Mouse (Mus musculus) embryonic facial prominence, embryonic 11.5 days (tissue): ENCODE measurements around the gene Mmadhc. TPM values are rescaled to one million over a fixed set of nuclear protein-coding genes. Genes with fewer than 3 reads are reported as not detected.

Source experiments
- ATAC-seq: fragments of 200-750 bp; cut with Nextera tagmentation; replicated peaks from 2 replicates; pipeline ENCODE4 v1.8.0; 2017; ENCODE audit warnings: low read depth; ENCODE audit not compliant: insufficient number of reproducible peaks, low FRiP score, low TSS enrichment
- DNase-seq: peaks from one replicate; pipeline ENCODE4 v3.0.0-alpha.2; 2015; ENCODE audit warnings: low spot score
- H3K27ac ChIP-seq: fragments of 300-500 bp; sonication (generic); replicated peaks from 2 replicates; pipeline ENCODE4 v1.5.1; 2014; ENCODE audit warnings: mild to moderate bottlenecking, low read depth, low read length, control low read depth
- H3K27me3 ChIP-seq: fragments of 300-500 bp; sonication (generic); 2 replicates; pipeline ENCODE4 v1.6.1; 2014; ENCODE audit warnings: mild to moderate bottlenecking, low read length, moderate library complexity, mixed read lengths; ENCODE audit not compliant: control insufficient read depth, insufficient read depth
- H3K36me3 ChIP-seq: fragments of 300-500 bp; sonication (generic); replicated peaks from 2 replicates; pipeline ENCODE4 v1.6.1; 2014; ENCODE audit warnings: low read depth, mild to moderate bottlenecking, low read length, moderate library complexity, mixed read lengths; ENCODE audit not compliant: control insufficient read depth, insufficient read depth
- H3K4me1 ChIP-seq: fragments of 300-500 bp; sonication (generic); 2 replicates; pipeline ENCODE4 v1.6.1; 2014; ENCODE audit warnings: low read length, mixed read lengths; ENCODE audit not compliant: control insufficient read depth, insufficient read depth
- H3K4me2 ChIP-seq: fragments of 300-500 bp; sonication (generic); 2 replicates; pipeline ENCODE4 v1.6.1; 2014; ENCODE audit warnings: low read depth, mild to moderate bottlenecking, control low read depth, low read length, moderate library complexity
- H3K4me3 ChIP-seq: fragments of 300-500 bp; sonication (generic); 2 replicates; pipeline ENCODE4 v1.5.1; 2014; ENCODE audit warnings: low read depth, low read length, control low read depth
- H3K9ac ChIP-seq: fragments of 300-500 bp; sonication (generic); replicated peaks from 2 replicates; pipeline ENCODE4 v1.6.1; 2014; ENCODE audit warnings: mild to moderate bottlenecking, control low read depth, low read length
- H3K9me3 ChIP-seq: fragments of 300-500 bp; sonication (generic); replicated peaks from 2 replicates; pipeline ENCODE4 v1.6.1; 2016; ENCODE audit warnings: mild to moderate bottlenecking, low read length, inconsistent platforms, mixed read lengths; ENCODE audit not compliant: control insufficient read depth
- WGBS: fragments of 180-500 bp; shearing (Covaris S2); extraction: QIAGEN DNeasy Blood & Tissue Kit; methylation state at CpG from one replicate; pipeline ENCODE4 v1.1.7; 2014; 5-methylcytosine and 5-hydroxymethylcytosine counted together
- polyA plus RNA-seq: library from polyadenylated mRNA; unstranded; fragments of >200 nt; fragmentation: Nextera tagmentation; extraction: Ambion mirVana; gene quantifications from 2 replicates; pipeline ENCODE4 v1.2.1, GENCODE M21; 2014

The Mmadhc gene
- polyA plus RNA-seq, 1 experiment from 2014 or later: 170 TPM

GRCm38 (mm10) chr2:50254955-50255354 lies 41.6 kb downstream of the Mmadhc start:
- Histone ChIP-seq H3K27me3 (no peaks in the 10 kb centered on the region), H3K4me1 (no peaks in the 10 kb centered on the region), H3K4me2 (no peak overlapping the region), H3K9ac (no peak overlapping the region), H3K9me3 (no peaks in the 10 kb centered on the region), H3K27ac (no peak overlapping the region), H3K36me3 (no peaks in the 10 kb centered on the region), H3K4me3 (no peak overlapping the region)
- WGBS: 82% methylated on average over 5 of the region's 5 CpGs
- ATAC-seq: no peak
- no peak for DNase-seq

- Histone ChIP-seq H3K27me3 (no peaks in the 10 kb centered on the region), H3K9me3 (no peaks in the 10 kb centered on the region), H3K4me3 (no peak overlapping the region), H3K9ac (no peak overlapping the region), H3K27ac (no peak overlapping the region), H3K4me2 (no peak overlapping the region), H3K4me1 (no peaks in the 10 kb centered on the region), H3K36me3 (no peaks in the 10 kb centered on the region)
- WGBS: 74% methylated on average over 3 of the region's 3 CpGs
- no peak for DNase-seq
- ATAC-seq: no peak
Measured at GRCm38 (mm10) chr2:50248551-50248950, 48.0 kb downstream of the Mmadhc start.

- Histone ChIP-seq H3K4me2 (no peak overlapping the region), H3K9me3 (no peaks in the 10 kb centered on the region), H3K9ac (no peak overlapping the region), H3K27me3 (no peaks in the 10 kb centered on the region), H3K27ac (no peak overlapping the region), H3K4me1 (no peaks in the 10 kb centered on the region), H3K36me3 (no peaks in the 10 kb centered on the region), H3K4me3 (no peak overlapping the region)
- 76% methylated on average over 8 of the region's 8 CpGs for WGBS
- no peak for ATAC-seq
- DNase-seq: no peak
Measured at GRCm38 (mm10) chr2:50233491-50233890, 63.1 kb downstream of the Mmadhc start.

Other genes with a start within 250 kb of the Mmadhc start
- 12.0 and 13.9 TPM in 2 replicates for gene Lypd6, start 230.4 kb downstream of the Mmadhc start, polyA plus RNA-seq